Mouse (Mus musculus): ENCODE data around the gene Prrg3. TPM values are rescaled to one million over a fixed set of nuclear protein-coding genes. Genes with fewer than 3 reads are reported as not detected.

Gene Prrg3
- polyA plus RNA-seq (2015; fragmentation: Nextera tagmentation; extraction: Ambion mirVana) = 5.3 and 5.9 TPM in 2 replicates

DNA sequence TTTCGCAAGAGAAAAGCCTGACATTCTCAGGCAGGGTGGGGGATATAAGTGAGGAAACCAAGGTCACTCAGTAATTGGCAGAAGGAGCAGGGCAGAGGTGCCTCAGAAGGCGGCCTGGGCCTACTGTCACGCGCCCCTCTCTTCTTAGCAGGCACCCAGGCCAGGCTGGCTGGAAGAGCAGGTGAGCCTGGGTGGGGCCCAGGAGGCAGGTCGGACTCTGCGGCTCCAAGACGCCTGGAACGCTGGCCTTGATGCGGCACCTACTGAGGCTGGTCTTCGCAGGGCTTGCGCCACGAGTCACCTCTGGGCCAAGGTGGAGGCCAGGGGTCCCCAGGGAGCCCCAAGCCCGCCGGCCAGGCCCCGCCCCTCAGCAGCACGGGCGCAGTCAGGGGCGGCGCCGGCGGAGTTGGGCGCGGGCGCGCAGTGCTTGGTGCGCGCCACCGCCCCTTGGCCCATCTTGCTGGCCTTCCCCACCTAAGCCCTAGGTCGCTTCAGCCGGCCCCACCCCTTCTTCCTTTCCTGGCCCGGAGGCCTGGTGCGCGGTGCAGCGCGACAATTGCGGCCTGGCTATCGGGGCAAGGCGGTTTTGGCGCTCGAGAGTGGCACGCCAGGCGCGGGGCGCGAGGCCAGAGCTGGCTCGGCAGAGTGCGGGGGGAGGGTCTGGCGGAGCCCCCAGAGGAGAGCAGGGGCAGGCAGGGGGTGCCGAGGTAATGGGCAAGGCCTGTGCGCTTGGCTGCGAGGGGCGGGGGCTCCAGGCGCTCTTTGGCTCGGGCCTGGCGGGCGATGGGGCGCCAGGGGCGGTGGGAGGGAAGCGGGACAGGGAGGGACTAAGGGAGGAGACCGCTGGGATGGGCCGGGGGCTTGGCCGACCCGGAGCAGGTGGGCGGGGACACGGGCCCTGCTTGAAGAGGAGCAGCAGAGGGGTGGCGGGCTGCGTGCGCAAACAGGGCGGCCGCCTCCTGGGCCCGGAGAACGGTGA lies at the start of gene Prrg3:
Prrg3 (plus strand) TSS at position 552 of the 979 bp plus-strand sequence.

DNA sequence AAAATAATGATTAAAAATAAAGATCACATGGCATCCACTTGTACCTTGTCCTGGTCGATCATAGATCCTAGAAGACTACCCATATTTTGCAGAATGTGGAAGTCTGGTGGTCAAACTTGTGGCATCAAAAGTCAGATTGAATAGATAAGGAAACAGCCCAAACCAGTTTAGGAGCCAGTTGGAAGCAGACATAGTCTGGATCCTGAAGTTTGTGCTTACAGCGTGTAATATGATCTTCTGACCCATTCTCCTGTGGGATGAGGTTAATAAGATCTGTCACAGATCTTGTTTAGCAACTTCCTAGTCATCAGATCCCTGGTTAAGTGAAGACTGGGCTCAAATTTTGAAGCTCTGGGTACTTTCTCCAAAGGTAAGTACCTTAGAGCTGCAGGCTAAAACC lies 10.3 kb downstream of the Prrg3 start, which contains the start of gene Fate1:
Fate1 (plus strand) TSS at position 301 of the 400 bp plus-strand sequence.

DNA sequence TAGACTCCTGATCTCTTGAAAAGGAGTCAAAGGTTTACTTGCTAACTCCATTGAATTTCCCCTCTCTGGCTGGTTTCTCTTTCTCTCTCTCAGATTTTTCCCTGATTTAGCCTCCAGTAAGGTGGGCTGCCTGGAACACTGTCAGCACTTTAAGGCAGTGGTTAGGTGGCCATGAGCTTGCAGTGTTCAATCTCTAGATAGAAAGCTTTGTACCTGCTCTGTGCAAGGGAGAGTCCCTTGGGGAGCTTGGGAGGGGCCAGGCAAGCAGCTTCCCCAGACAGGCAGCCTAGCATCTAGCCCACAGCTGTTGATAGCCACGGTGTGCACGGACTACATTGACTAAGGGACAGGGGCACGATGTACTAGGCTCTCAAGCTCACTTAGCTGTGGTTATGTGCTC lies 29.1 kb downstream of the Prrg3 start, which contains the start of gene Cnga2:
Cnga2 (plus strand) TSS at position 301 of the 400 bp plus-strand sequence.

Other genes with a start within 250 kb of the Prrg3 start
- gene Vma21, start 146.7 kb upstream of the Prrg3 start, polyA plus RNA-seq (2015; fragmentation: Nextera tagmentation; extraction: Ambion mirVana) = 87.7 and 94.5 TPM in 2 replicates
- not detected in 2 replicates for gene Gm1141, start 41.6 kb upstream of the Prrg3 start, polyA plus RNA-seq (2015; fragmentation: Nextera tagmentation; extraction: Ambion mirVana)
- not detected in 2 replicates for gene Fate1, start 10.4 kb downstream of the Prrg3 start, polyA plus RNA-seq (2015; fragmentation: Nextera tagmentation; extraction: Ambion mirVana)
- gene Cnga2, start 29.2 kb downstream of the Prrg3 start, polyA plus RNA-seq (2015; fragmentation: Nextera tagmentation; extraction: Ambion mirVana) = 0.08 and 0.10 TPM in 2 replicates

All from skeletal muscle tissue, postnatal 0 days (tissue).